Mouse (Mus musculus): ENCODE results near the gene Usp7.

The Usp7 gene

DNA sequence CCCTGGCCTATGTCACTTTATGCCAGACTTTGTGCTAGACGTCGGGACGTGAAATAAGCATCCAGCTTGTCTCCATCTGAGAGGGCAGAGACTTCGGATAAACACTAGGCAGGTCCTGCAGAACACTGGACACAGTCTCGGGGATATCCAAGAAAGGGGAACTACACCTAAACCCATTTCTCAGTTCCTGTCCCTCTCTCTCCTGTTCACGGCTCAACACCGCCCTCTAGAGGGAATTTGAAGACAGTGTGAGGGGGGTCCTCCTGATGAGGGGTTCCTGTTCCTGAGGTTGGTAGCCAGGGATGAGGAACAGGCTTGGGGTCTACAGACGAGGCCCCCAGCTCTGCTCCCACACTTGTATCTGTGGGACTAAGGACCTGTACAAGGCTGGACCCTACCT lies 117.9 kb downstream of the Usp7 start:
- no peak for DNase-seq (ENCODE audit: low read depth, low spot score)

GRCm38 (mm10) chr16:8673343-8673742 lies 118.8 kb downstream of the Usp7 start:
- DNase-seq (ENCODE audit: low read depth, low spot score), result no peak

GRCm38 (mm10) chr16:8672811-8673210 lies 119.3 kb downstream of the Usp7 start:
- no peak for DNase-seq (ENCODE audit: low read depth, low spot score)

DNA sequence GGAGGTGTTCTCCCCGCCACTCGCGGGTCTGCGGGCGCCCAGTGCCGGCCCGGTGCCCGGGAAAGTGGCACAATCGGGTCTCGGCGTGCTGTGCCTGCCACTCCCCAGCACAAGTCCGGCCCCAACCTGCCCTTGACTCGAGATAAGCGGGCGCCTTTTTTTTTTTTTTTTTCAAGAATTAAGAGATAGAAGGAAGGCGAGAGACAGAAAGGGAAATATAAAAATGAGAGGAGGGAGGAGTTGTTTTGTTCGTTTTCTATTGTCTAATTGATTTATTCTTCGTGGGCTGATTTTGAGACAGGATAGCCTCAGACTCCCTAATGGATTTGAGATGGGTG lies 119.8 kb downstream of the Usp7 start:
- no peak for DNase-seq (ENCODE audit: low read depth, low spot score)

DNA sequence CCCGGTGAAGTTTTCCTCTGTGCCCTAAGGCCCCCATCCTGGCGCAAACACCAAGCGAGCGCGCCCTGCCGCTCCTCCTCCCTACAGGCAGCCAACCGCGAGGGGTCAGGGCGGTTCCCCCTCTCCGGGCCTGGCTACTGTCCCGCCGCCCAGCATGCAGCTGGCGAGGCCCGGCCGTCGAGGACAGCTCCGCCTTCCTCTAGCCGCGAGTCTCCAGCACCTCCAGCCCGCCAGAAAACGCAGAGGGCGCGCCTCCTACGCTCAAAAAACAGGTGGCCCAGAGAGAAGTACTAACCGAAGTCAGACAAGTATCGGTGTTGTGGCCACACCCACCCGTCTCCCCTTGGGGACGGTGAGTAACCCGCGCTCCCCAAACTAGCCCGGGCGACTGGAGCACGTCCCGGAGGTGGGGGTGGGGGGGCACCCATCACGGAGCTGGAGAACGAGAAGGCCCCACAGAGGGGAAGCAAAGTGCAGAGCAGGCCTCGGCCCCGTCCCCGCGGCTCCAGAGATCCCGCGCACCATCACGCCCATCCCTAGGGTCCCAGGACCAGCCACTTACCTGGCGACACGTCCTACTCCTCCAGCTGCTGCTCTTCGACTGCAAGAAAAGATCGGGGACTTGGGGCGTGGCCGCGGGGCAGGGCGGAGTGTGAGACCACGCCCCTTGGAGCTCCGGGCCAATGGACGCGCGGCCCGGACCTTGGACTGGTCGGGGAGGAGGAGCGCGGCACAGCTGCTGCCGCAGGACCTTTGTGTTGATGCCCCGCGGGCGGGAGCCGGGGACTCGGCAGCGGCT lies 120.4 kb downstream of the Usp7 start, which contains the start of gene Carhsp1:
Carhsp1 (minus strand) TSS at position 605 of the 799 bp plus-strand sequence.
- peak; percentile 54 for DNase-seq (ENCODE audit: low read depth, low spot score)

GRCm38 (mm10) chr16:8670041-8671035 lies 121.8 kb downstream of the Usp7 start:
- DNase-seq (ENCODE audit: low read depth, low spot score), result peak; percentile 48

DNA sequence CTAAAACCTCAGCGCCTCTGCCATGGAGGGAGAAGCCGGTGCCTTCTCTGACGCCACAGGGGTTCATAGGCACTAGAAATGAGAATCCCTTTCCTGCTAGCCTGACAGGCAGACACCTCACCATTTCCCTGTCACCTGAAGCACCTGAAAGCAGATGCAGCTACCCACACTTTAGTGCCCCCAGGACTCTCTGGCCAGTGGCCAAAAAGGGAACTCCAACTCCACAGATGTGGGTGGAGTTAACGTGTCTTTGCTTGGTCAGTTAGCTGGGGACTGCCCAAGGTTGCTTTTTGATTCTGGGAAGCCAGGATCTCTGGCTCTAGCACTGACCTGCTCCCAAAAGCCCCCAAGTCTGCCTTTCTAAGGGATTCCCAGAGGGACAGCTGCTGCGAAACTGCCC lies 122.7 kb downstream of the Usp7 start:
- no peak for DNase-seq (ENCODE audit: low read depth, low spot score)

- DNase-seq (ENCODE audit: low read depth, low spot score), result no peak
Observed at GRCm38 (mm10) chr16:8668386-8668785, 123.7 kb downstream of the Usp7 start.

DNA sequence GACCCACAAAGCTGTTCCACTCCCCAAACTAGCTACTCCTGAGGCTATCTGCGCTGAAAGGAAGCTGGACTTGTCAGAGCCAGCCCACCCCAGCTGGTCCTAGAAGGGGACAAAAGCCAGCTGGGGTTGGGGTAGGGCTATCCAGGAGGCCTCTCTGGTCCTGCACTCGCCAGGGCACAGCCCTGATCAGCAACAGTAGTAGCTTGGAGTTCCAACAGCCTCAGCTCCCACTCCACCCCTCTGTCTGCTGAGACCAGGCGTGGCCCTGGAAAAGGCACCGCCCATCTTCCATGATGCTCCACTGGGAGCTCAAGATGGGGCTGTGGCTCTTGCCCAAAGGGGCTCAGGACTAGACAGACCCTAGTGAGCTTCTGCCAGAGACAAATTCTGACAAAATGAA lies 124.3 kb downstream of the Usp7 start:
- no peak for DNase-seq (ENCODE audit: low read depth, low spot score)

- no peak for DNase-seq (ENCODE audit: low read depth, low spot score)
Observed at GRCm38 (mm10) chr16:8667261-8667660, 124.8 kb downstream of the Usp7 start.

DNA sequence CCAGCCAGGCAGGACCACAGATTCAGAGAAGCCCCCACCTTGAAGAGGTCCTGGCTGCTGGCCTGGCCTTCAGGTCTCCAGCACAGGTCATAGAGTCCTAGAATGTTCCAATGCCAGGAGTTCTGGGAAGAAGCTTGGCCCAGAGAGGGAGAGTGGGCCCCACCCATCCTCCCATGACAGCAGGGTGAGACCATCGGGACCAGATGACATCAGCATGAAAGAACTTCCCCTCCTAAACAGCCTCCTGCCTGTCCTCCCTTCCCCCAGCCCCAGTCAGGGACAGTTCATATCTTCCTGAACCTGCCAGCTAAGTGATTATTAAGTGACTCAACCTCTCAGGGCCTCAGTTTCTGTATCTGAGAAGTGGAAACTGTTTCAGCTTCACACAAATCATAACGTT lies 125.7 kb downstream of the Usp7 start:
- no peak for DNase-seq (ENCODE audit: low read depth, low spot score)

- no peak for DNase-seq (ENCODE audit: low read depth, low spot score)
Observed at GRCm38 (mm10) chr16:8665367-8665766, 126.7 kb downstream of the Usp7 start.

- DNase-seq (ENCODE audit: low read depth, low spot score), result no peak
Observed at GRCm38 (mm10) chr16:8663606-8664539, 128.2 kb downstream of the Usp7 start.

GRCm38 (mm10) chr16:8663022-8663421 lies 129.1 kb downstream of the Usp7 start:
- no peak for DNase-seq (ENCODE audit: low read depth, low spot score)

DNA sequence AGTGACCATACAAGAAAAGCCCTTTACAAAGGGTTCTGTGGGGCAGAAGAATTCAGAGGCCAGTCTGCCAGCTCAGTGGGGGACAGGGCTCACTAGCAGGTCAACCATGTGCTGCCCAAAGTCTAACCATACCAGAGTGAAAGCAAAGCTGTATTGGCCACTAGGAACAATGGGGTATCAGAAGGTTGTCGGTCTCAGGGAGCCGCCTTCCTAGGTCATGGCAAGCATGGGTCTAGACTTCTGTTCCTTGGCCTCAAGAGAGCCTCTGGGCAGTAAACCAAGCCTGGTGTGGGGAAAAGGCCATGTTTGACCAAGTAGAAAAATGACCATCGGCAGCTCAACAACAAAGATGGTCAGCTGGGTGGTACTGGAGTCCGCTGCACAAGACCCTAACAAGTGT lies 133.3 kb downstream of the Usp7 start:
- no peak for DNase-seq (ENCODE audit: low read depth, low spot score)

DNA sequence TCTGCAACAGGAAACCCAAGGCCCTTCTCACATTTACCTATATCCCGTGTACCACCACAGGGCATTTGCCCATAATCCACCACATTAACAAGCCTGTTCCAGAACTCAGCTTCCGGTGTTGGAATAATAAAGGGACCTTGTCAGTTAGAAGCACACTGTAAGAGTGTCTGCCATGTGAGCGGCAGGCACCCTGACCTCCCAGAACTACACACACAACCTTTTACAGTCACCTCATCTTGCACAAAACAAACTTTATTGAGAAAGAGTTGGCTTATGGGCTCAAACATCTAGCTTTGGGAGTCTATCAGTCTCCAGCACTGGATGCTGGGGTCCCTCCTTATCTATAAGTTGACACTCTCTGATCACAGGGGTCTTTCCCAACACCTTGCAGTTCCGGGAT lies 133.8 kb downstream of the Usp7 start:
- DNase-seq (ENCODE audit: low read depth, low spot score), result no peak

DNA sequence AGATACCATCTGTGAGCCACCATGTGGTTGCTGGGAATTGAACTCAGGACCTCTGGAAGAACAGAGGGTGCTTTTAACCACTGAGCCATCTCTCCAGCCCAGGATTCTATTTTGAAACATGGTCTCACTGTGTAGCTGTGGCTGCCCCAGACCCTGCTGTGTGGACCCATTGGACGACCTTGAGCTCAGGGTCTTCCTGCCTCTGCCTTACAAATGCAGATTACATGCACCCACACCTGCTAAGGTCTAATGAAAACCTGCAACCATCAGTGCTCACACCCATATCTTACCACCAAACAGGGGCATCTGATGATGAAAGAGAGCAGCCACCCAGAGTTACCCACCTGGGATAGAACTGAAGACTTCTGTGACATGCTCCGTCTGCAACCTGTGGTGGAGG lies 135.9 kb downstream of the Usp7 start:
- no peak for DNase-seq (ENCODE audit: low read depth, low spot score)

DNA sequence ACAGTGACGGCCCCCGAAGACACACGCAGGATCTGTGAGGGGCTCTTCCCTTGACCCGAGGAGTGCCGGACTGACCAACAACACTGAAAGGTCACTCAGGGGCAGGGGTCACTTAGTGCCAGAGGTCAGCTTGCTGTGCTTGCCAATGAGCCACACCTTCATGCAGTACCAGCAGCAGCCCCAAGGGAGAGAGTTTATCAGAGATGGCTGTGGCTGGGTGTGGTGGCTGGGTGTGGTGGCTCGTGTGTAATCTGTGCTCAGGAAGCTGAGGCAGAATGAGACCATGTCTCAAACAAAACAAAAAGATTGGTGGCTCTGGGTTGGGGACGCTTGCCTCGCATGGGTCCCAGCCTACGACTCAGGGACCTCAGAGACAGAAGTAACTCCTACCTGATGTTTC lies 136.5 kb downstream of the Usp7 start:
- no peak for DNase-seq (ENCODE audit: low read depth, low spot score)

GRCm38 (mm10) chr16:8655108-8655507 lies 137.0 kb downstream of the Usp7 start:
- DNase-seq (ENCODE audit: low read depth, low spot score), result no peak

DNA sequence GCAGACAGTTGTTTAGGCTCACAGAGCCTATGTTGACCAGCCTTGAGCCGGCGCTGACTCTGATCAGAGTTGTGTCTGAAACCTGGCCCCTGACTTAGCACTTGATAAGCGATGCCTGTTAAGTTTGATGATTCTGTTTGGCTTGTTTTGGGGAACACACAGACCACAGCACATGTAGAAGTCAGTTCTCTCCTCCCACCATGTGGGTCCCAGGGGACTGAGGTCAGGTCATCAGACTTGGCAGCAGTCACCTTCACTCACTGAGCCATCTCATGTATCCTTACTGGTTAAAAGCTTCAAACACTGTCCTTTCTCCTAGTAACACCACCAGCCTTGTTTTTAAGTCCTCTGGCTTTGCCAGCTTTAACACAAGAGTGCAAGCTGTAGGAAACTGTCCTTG lies 142.1 kb downstream of the Usp7 start:
- DNase-seq (ENCODE audit: low read depth, low spot score), result no peak

DNA sequence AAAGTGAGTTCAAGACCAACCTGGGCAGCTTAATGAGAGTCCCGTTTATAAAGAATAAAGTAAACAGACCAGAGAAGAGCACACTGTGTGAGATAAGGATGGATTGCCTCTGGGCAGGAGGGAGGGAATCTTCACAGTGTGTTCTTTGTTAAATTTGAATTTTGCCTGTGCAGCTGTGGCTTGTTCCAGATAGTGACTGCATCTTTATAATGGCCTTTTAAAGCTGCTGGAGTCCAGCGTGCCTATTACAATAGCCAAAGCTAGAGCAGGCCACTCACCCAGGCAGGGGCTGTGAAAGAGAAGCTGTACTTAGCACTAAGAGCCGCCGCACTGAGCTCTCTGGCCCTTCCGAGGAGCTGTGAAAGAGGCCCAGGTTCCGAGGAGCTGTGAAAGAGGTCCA lies 146.6 kb downstream of the Usp7 start:
- DNase-seq (ENCODE audit: low read depth, low spot score), result peak; percentile 33

DNA sequence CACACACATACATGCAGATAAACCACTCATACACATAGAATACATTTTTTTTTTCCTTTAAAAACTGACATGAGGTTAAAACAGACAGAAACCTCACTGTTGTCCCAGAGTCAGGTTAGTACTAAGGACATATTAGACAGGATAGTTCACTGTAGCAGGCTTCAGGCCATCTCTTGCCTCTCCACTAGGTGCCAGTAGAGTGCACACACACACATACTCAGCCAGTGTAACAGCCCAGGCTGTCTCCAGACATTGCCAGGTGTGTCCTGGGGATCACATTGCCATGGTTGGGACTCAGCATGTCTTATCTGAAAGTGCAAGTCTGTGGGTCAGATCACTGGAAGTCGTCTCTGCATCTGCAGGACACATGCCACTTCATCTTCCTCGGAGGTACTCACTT lies 148.3 kb downstream of the Usp7 start:
- DNase-seq (ENCODE audit: low read depth, low spot score), result no peak

All from telencephalon, adult 2 months (tissue).